Mouse (Mus musculus) liver, embryonic 13.5 days (tissue): Measurements from ENCODE around the gene Olfr171. TPM values are rescaled to one million over a fixed set of nuclear protein-coding genes. Genes with fewer than 3 reads are reported as not detected.
"Not testable (repeated sequence)": the region's sequence is repeated elsewhere in the genome, so short reads cannot be mapped to it uniquely, and the experiment has no call there.

Source experiments
- ATAC-seq: fragments of 200-750 bp; cut with Nextera tagmentation; 2 replicates; pipeline ENCODE4 v1.8.0; 2017; ENCODE audit warnings: low read depth, mild to moderate bottlenecking, moderate number of reproducible peaks, moderate library complexity
- DNase-seq: peaks from one replicate; pipeline ENCODE4 v3.0.0; 2022
- H3K27ac ChIP-seq: fragments of 300-500 bp; sonication (generic); 2 replicates; pipeline ENCODE4 v1.5.1; 2015; ENCODE audit warnings: moderate library complexity, mild to moderate bottlenecking, inconsistent platforms
- H3K27me3 ChIP-seq: fragments of 300-500 bp; sonication (generic); 2 replicates; pipeline ENCODE4 v1.6.1; 2015; ENCODE audit warnings: mild to moderate bottlenecking, inconsistent platforms
- H3K36me3 ChIP-seq: fragments of 300-500 bp; sonication (generic); 2 replicates; pipeline ENCODE4 v1.6.1; 2015; ENCODE audit warnings: mild to moderate bottlenecking, inconsistent platforms
- H3K4me1 ChIP-seq: fragments of 300-500 bp; sonication (generic); replicated peaks from 2 replicates; pipeline ENCODE4 v1.6.1; 2015; ENCODE audit warnings: inconsistent platforms
- H3K4me2 ChIP-seq: fragments of 300-500 bp; sonication (generic); 2 replicates; pipeline ENCODE4 v1.6.1; 2015; ENCODE audit warnings: inconsistent platforms, mild to moderate bottlenecking, moderate library complexity
- H3K4me3 ChIP-seq: fragments of 300-500 bp; sonication (generic); replicated peaks from 2 replicates; pipeline ENCODE4 v1.5.1; 2015; ENCODE audit warnings: mild to moderate bottlenecking, inconsistent platforms
- H3K9ac ChIP-seq: fragments of 300-500 bp; sonication (generic); 2 replicates; pipeline ENCODE4 v1.6.1; 2015; ENCODE audit warnings: mild to moderate bottlenecking, inconsistent platforms
- H3K9me3 ChIP-seq: fragments of 300-500 bp; sonication (generic); replicated peaks from 2 replicates; pipeline ENCODE4 v1.6.1; 2016; ENCODE audit warnings: inconsistent platforms
- WGBS: fragments of 180-500 bp; shearing (Covaris S2); methylation state at CpG from one replicate; pipeline ENCODE4 v1.1.7; 2015; ENCODE audit not compliant: insufficient replicate concordance; 5-methylcytosine and 5-hydroxymethylcytosine counted together
- polyA plus RNA-seq: library from polyadenylated mRNA; unstranded; fragments of >200 nt; fragmentation: Nextera tagmentation; extraction: Ambion mirVana; gene quantifications from 2 replicates; pipeline ENCODE4 v1.2.1, GENCODE M21; 2015

Olfr171 gene
- polyA plus RNA-seq, result not detected in 2 replicates

DNA sequence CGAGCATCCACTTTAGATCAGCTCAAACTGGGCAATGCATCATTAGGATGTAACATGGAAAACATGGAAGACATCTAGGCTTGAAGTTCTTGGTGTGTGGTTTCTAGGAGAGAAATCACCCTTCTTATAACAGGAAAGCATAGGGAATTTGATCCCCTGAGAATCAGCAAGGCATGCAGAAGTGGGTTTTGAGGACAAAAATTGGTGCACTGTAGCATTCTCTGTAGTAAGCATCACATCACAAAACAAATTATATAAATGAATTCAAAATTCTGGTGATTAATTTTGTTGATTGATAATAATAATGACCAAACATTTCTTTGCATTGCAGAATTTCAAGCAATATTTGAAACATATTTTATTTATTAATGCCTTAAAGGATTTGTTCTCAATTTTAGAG, at the start of gene Olfr171:
TSS of gene Olfr171 (minus strand) at position 101 of the 400 bp plus-strand sequence.
- no peak within 1 kb of the TSS for H3K9ac ChIP-seq
- H3K4me3 ChIP-seq, result no peak within 1 kb of the TSS
- no peaks in the 10 kb centered on the region for H3K4me1 ChIP-seq
- H3K4me2 ChIP-seq, result no peak within 1 kb of the TSS
- no peaks in the 10 kb centered on the region for H3K27me3 ChIP-seq
- no peak within 1 kb of the TSS for H3K27ac ChIP-seq
- H3K9me3 ChIP-seq, result peaks cover 3% of the 10 kb centered on the region; the same call in 1 of the 2 replicates
- no peak for DNase-seq
- ATAC-seq, result no peak
- H3K36me3 ChIP-seq, result no peaks in the 10 kb centered on the region
- WGBS, result 56% methylated on average over 1 of the region's 1 CpGs

DNA sequence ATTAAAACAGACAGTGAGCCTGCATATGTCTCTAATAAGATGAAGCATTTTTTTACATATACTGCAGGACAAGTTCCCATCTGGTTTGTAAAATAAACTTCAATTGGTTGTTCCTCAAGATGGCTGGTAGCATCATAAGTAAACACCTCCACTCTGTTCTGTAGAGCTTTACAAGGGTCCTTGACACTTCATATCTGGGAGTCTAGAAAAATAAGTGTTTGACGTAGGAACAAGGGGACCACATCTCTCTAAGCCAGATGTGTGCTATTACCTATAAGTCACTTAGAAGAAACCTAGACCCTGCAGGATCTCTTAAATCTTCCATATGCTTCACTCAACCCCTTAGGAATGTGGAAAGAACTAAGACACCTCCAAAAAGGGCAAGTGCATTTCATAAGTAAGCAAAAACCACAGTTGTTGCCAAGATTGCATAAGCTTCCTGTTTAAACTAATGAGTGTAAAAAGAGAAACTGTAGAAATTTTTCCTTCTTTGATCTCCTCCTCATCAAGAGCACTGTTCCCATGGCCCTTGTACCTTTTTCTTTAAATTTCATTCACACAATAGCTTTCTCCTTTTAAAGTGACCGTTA, 41.1 kb upstream of the Olfr171 start:
- Histone ChIP-seq H3K4me2 (no peak overlapping the region), H3K9ac (no peak overlapping the region), H3K4me3 (no peak overlapping the region), H3K27me3 (no peaks in the 10 kb centered on the region), H3K36me3 (no peaks in the 10 kb centered on the region), H3K27ac (no peak overlapping the region), H3K4me1 (no peaks in the 10 kb centered on the region), H3K9me3 (no peaks in the 10 kb centered on the region)
- no peak for DNase-seq
- ATAC-seq, result no peak
- WGBS, result 66% methylated on average over 2 of the region's 2 CpGs

- H3K4me3 ChIP-seq, result no peak overlapping the region
- ATAC-seq, result no peak
- no peak for DNase-seq
- H3K27me3 ChIP-seq, result no peaks in the 10 kb centered on the region
- no peak overlapping the region for H3K9ac ChIP-seq
- no peak overlapping the region for H3K4me2 ChIP-seq
- WGBS, result 34% methylated on average over 1 of the region's 1 CpGs
- H3K4me1 ChIP-seq, result no peaks in the 10 kb centered on the region
- H3K36me3 ChIP-seq, result no peaks in the 10 kb centered on the region
- no peak overlapping the region for H3K27ac ChIP-seq
- H3K9me3 ChIP-seq, result no peaks in the 10 kb centered on the region
Measured at GRCm38 (mm10) chr16:19666312-19666711, 36.6 kb upstream of the Olfr171 start.

- H3K4me1 ChIP-seq, result not testable (repeated sequence)
- 67% methylated on average over 2 of the region's 2 CpGs for WGBS
Measured at GRCm38 (mm10) chr16:19611782-19612181, 17.9 kb downstream of the Olfr171 start, which contains the start of gene Olfr170. Gene Olfr170, minus strand, starts transcription at chr16:19611882.

GRCm38 (mm10) chr16:19603166-19603565, 26.6 kb downstream of the Olfr171 start:
- DNase-seq (no peak), ATAC-seq (no peak)
- H3K27ac ChIP-seq, result no peak overlapping the region
- no peaks in the 10 kb centered on the region for H3K27me3 ChIP-seq
- H3K36me3 ChIP-seq, result no peaks in the 10 kb centered on the region
- H3K9ac ChIP-seq, result no peak overlapping the region
- WGBS, result 33% methylated on average over 2 of the region's 2 CpGs
- H3K4me1 ChIP-seq, result no peaks in the 10 kb centered on the region
- H3K4me3 ChIP-seq, result no peak overlapping the region
- H3K9me3 ChIP-seq, result no peaks in the 10 kb centered on the region
- H3K4me2 ChIP-seq, result no peak overlapping the region

More at GRCm38 (mm10) chr16:19611782-19612181, 17.9 kb downstream of the Olfr171 start, which contains the start of gene Olfr170:
- not testable (repeated sequence) for H3K9ac ChIP-seq, H3K36me3 ChIP-seq, DNase-seq, H3K27ac ChIP-seq, H3K9me3 ChIP-seq, H3K27me3 ChIP-seq, H3K4me3 ChIP-seq, ATAC-seq, H3K4me2 ChIP-seq

Other genes starting within 250 kb of the Olfr171 start
- not detected in 2 replicates for gene Olfr165, start 206.8 kb downstream of the Olfr171 start, polyA plus RNA-seq
- gene Olfr166, start 146.2 kb downstream of the Olfr171 start, polyA plus RNA-seq, result not detected in 2 replicates
- not detected in 2 replicates for gene Olfr167, start 107.7 kb downstream of the Olfr171 start, polyA plus RNA-seq
- gene Olfr168, start 94.4 kb downstream of the Olfr171 start, polyA plus RNA-seq, result not detected in 2 replicates
- gene Olfr169, start 58.1 kb downstream of the Olfr171 start, polyA plus RNA-seq, result not detected in 2 replicates
- not detected in 2 replicates for gene Olfr170, start 18.0 kb downstream of the Olfr171 start, polyA plus RNA-seq
- 0.03 and 0.07 TPM in 2 replicates for gene Lamp3, start 76.5 kb upstream of the Olfr171 start, polyA plus RNA-seq
- 0.75 and 1.4 TPM in 2 replicates for gene B3gnt5, start 130.3 kb upstream of the Olfr171 start, polyA plus RNA-seq